Mouse (Mus musculus) limb, embryonic 15.5 days (tissue): Measurements from ENCODE around the gene Six3. TPM values are rescaled to one million over a fixed set of nuclear protein-coding genes. Genes with fewer than 3 reads are reported as not detected.

Experiments used
- ATAC-seq: fragments of 200-750 bp; cut with Nextera tagmentation; 2 replicates; pipeline ENCODE4 v1.8.0; 2017; ENCODE audit warnings: low read depth, moderate TSS enrichment; ENCODE audit not compliant: insufficient number of reproducible peaks, low FRiP score, low TSS enrichment
- H3K27ac ChIP-seq: fragments of 300-500 bp; sonication (generic); 2 replicates; pipeline ENCODE4 v1.5.1; 2015; ENCODE audit warnings: moderate library complexity, mild to moderate bottlenecking, inconsistent platforms
- H3K27me3 ChIP-seq: fragments of 300-500 bp; sonication (generic); 2 replicates; pipeline ENCODE4 v1.6.1; 2015; ENCODE audit warnings: inconsistent platforms
- H3K36me3 ChIP-seq: fragments of 300-500 bp; sonication (generic); 2 replicates; pipeline ENCODE4 v1.6.1; 2015; ENCODE audit warnings: inconsistent platforms
- H3K4me1 ChIP-seq: fragments of 300-500 bp; sonication (generic); 2 replicates; pipeline ENCODE4 v1.6.1; 2015; ENCODE audit warnings: inconsistent platforms
- H3K4me2 ChIP-seq: fragments of 300-500 bp; sonication (generic); 2 replicates; pipeline ENCODE4 v1.6.1; 2015; ENCODE audit warnings: mild to moderate bottlenecking, inconsistent platforms
- H3K4me3 ChIP-seq: fragments of 300-500 bp; sonication (generic); 2 replicates; pipeline ENCODE4 v1.5.1; 2015; ENCODE audit warnings: mild to moderate bottlenecking, inconsistent platforms
- H3K9ac ChIP-seq: fragments of 300-500 bp; sonication (generic); 2 replicates; pipeline ENCODE4 v1.6.1; 2015; ENCODE audit warnings: inconsistent platforms
- H3K9me3 ChIP-seq: fragments of 300-500 bp; sonication (generic); 2 replicates; pipeline ENCODE4 v1.6.1; 2016; ENCODE audit warnings: inconsistent platforms
- WGBS: fragments of 180-500 bp; shearing (Covaris S2); methylation state at CpG from one replicate; pipeline ENCODE4 v1.1.7; 2015; 5-methylcytosine and 5-hydroxymethylcytosine counted together
- polyA plus RNA-seq: library from polyadenylated mRNA; unstranded; fragments of >200 nt; fragmentation: Nextera tagmentation; extraction: Ambion mirVana; gene quantifications from 2 replicates; pipeline ENCODE4 v1.2.1, GENCODE M21; 2015

Gene Six3
- polyA plus RNA-seq, 1 experiment from 2014 or later = not detected

- Histone ChIP-seq H3K27ac (no peak overlapping the region), H3K9me3 (no peaks in the 10 kb centered on the region), H3K4me2 (0 out of 2 replicates have a peak overlapping the region, but pooled peaks have one; percentile 24), H3K4me3 (no peak overlapping the region), H3K36me3 (no peaks in the 10 kb centered on the region), H3K27me3 (peaks cover 100% of the 10 kb centered on the region), H3K4me1 (peaks cover 28% of the 10 kb centered on the region), H3K9ac (no peak overlapping the region)
- WGBS = 1% methylated on average over 30 of the region's 30 CpGs
- ATAC-seq = no peak
Measured at GRCm38 (mm10) chr17:85614011-85614721, 758 bp downstream of the Six3 start.

GRCm38 (mm10) chr17:85614722-85615331 lies 1.4 kb downstream of the Six3 start:
- H3K4me2 ChIP-seq = peak overlapping the region; percentile 24
- ATAC-seq = no peak
- WGBS = under 1% methylated on average over 37 of the region's 38 CpGs

GRCm38 (mm10) chr17:85615586-85615985 lies 2.2 kb downstream of the Six3 start:
- H3K4me3 ChIP-seq = peak overlapping the region; percentile 15; the same call in 1 of the 2 replicates
- no peak for ATAC-seq
- no peaks in the 10 kb centered on the region for H3K36me3 ChIP-seq
- peaks cover 28% of the 10 kb centered on the region for H3K4me1 ChIP-seq
- H3K4me2 ChIP-seq = no peak overlapping the region
- peaks cover 100% of the 10 kb centered on the region for H3K27me3 ChIP-seq
- H3K9ac ChIP-seq = no peak overlapping the region
- H3K9me3 ChIP-seq = no peaks in the 10 kb centered on the region
- H3K27ac ChIP-seq = no peak overlapping the region
- WGBS = 5% methylated on average over 4 of the region's 4 CpGs

More at GRCm38 (mm10) chr17:85614722-85615331, 1.4 kb downstream of the Six3 start:
- Histone ChIP-seq H3K27me3 (peaks cover 100% of the 10 kb centered on the region), H3K9me3 (no peaks in the 10 kb centered on the region), H3K4me3 (peak overlapping the region; percentile 15), H3K4me1 (peaks cover 27% of the 10 kb centered on the region), H3K36me3 (no peaks in the 10 kb centered on the region), H3K9ac (no peak overlapping the region), H3K27ac (no peak overlapping the region)

GRCm38 (mm10) chr17:85616526-85617500 lies 3.4 kb downstream of the Six3 start:
- Histone ChIP-seq H3K4me3 (no peak overlapping the region), H3K27ac (no peak overlapping the region), H3K9ac (no peak overlapping the region), H3K4me1 (peaks cover 40% of the 10 kb centered on the region), H3K36me3 (no peaks in the 10 kb centered on the region), H3K9me3 (no peaks in the 10 kb centered on the region), H3K4me2 (no peak overlapping the region), H3K27me3 (peaks cover 100% of the 10 kb centered on the region)
- no peak for ATAC-seq
- 2% methylated on average over 41 of the region's 41 CpGs for WGBS

- Histone ChIP-seq H3K27me3 (peaks cover 100% of the 10 kb centered on the region), H3K27ac (no peak overlapping the region), H3K9me3 (no peaks in the 10 kb centered on the region), H3K9ac (no peak overlapping the region), H3K4me3 (peak overlapping the region; percentile 33), H3K4me2 (peak overlapping the region; percentile 54), H3K36me3 (no peaks in the 10 kb centered on the region), H3K4me1 (peaks cover 42% of the 10 kb centered on the region)
- ATAC-seq = no peak
- under 1% methylated on average over 36 of the region's 36 CpGs for WGBS
Measured at GRCm38 (mm10) chr17:85617566-85618358, 4.4 kb downstream of the Six3 start.

GRCm38 (mm10) chr17:85618359-85619112 lies 5.1 kb downstream of the Six3 start:
- Histone ChIP-seq H3K36me3 (no peaks in the 10 kb centered on the region), H3K9me3 (no peaks in the 10 kb centered on the region), H3K4me2 (peak overlapping the region; percentile 54), H3K4me3 (peak overlapping the region; percentile 33), H3K27ac (no peak overlapping the region), H3K4me1 (peaks cover 44% of the 10 kb centered on the region), H3K27me3 (peaks cover 100% of the 10 kb centered on the region), H3K9ac (no peak overlapping the region)
- ATAC-seq = no peak
- 2% methylated on average over 34 of the region's 34 CpGs for WGBS

GRCm38 (mm10) chr17:85619113-85620085 lies 6.0 kb downstream of the Six3 start:
- no peak overlapping the region for H3K27ac ChIP-seq
- ATAC-seq = no peak
- H3K27me3 ChIP-seq = peaks cover 98% of the 10 kb centered on the region
- 9% methylated on average over 20 of the region's 20 CpGs for WGBS
- H3K4me2 ChIP-seq = no peak overlapping the region
- no peaks in the 10 kb centered on the region for H3K36me3 ChIP-seq
- H3K9me3 ChIP-seq = no peaks in the 10 kb centered on the region
- no peak overlapping the region for H3K4me3 ChIP-seq
- H3K9ac ChIP-seq = no peak overlapping the region
- H3K4me1 ChIP-seq = peaks cover 45% of the 10 kb centered on the region

- peaks cover 95% of the 10 kb centered on the region for H3K27me3 ChIP-seq
- H3K9ac ChIP-seq = no peak overlapping the region
- WGBS = 3% methylated on average over 6 of the region's 6 CpGs
- H3K4me2 ChIP-seq = no peak overlapping the region
- no peaks in the 10 kb centered on the region for H3K36me3 ChIP-seq
- no peak overlapping the region for H3K27ac ChIP-seq
- ATAC-seq = no peak
- no peaks in the 10 kb centered on the region for H3K9me3 ChIP-seq
- H3K4me3 ChIP-seq = no peak overlapping the region
- H3K4me1 ChIP-seq = peaks cover 38% of the 10 kb centered on the region
Measured at GRCm38 (mm10) chr17:85620086-85620481, 6.7 kb downstream of the Six3 start.

GRCm38 (mm10) chr17:85620680-85621504 lies 7.5 kb downstream of the Six3 start:
- Histone ChIP-seq H3K9me3 (no peaks in the 10 kb centered on the region), H3K36me3 (no peaks in the 10 kb centered on the region), H3K4me1 (peaks cover 35% of the 10 kb centered on the region), H3K27me3 (peaks cover 95% of the 10 kb centered on the region), H3K4me2 (peak overlapping the region; percentile 66), H3K27ac (no peak overlapping the region), H3K4me3 (peak overlapping the region; percentile 36), H3K9ac (no peak overlapping the region)
- WGBS = 1% methylated on average over 48 of the region's 54 CpGs
- no peak for ATAC-seq
